In genomic region chr9:62828662-62829086, GRCm38 (mm10) we compare ENCODE assay signal across 8 mouse cellular contexts. TPM values are rescaled to one million over a fixed set of nuclear protein-coding genes. Genes with fewer than 3 reads are reported as not detected.
DNase-seq lines count a peak whose midpoint lies in the region; ATAC-seq and TF ChIP-seq lines count a peak whose summit lies in the region.

No protein-coding gene starts in this region.

- peak; percentile 94 for DNase-seq in gastrocnemius, adult 8-10 months (ENCODE audit: low spot score in 2 of 2)
- DNase-seq in induced T-regulatory cell, adult 2 months (ENCODE audit: low read depth) = peak; percentile 95
- DNase-seq in left cerebral cortex, adult 9 months (ENCODE audit: low spot score in 2 of 2) = peak; percentile 89 to 95
- DNase-seq in right cerebral cortex, postnatal 14 days = peak; percentile 94
- peak; percentile 92 to 96 for DNase-seq in urinary bladder, postnatal 36 days (ENCODE audit: low spot score in 2 of 2)

- TF ChIP-seq CTCF in cortical plate, adult 2 months (IDR thresholded peaks at IDR 0.05; ENCODE audit: extremely low read depth, insufficient read depth, low read length) = peak; percentile 63

- no peak overlapping the region for H3K27ac ChIP-seq in cortical plate, adult 2 months (ENCODE audit: insufficient read depth, low read length)

- peak overlapping the region; percentile 17 for H3K4me3 ChIP-seq in cortical plate, adult 2 months (ENCODE audit: insufficient read depth, low read length)

- peak; percentile 91 for ATAC-seq in activated CD4-positive, CD25-positive, alpha-beta regulatory T cell, adult 4 months
- peak; percentile 98 for ATAC-seq in megakaryocyte progenitor cell, adult 5-6 weeks (replicated peaks; ENCODE audit: poor library complexity)

- no peaks in the 10 kb centered on the region for H3K4me1 ChIP-seq in cortical plate, adult 2 months (ENCODE audit: control insufficient read depth, insufficient read depth, low read length)

- TF ChIP-seq POLR2A in cortical plate, adult 2 months (IDR thresholded peaks at IDR 0.05; ENCODE audit: extremely low read depth, insufficient read depth, low read length) = peak; percentile 57; the same call in 1 of the 2 replicates

RNA-seq across cellular contexts. Expression of gene Cln6, which starts 9.9 kb away (rescaled TPM):
- 10 to 100 TPM in 1 of 2 experiments, 1 to 10 TPM in 1; 7.8 to 10.3 TPM for polyA plus RNA-seq in activated CD4-positive, CD25-positive, alpha-beta regulatory T cell, adult 4 months (2017; shearing (Covaris generic))
- polyA plus RNA-seq in cortical plate, adult 2 months (2012; rRNA removed) = 15.3 and 15.9 TPM in 2 replicates
- 10 to 100 TPM; 17.1 to 21.8 (median 19.9) TPM for total RNA-seq in gastrocnemius, adult 8-10 months (2022)
- 53.0 and 53.5 TPM in 2 replicates for total RNA-seq in megakaryocyte progenitor cell, adult 5-6 weeks (2015)
- total RNA-seq in megakaryocyte progenitor cell, adult 5-6 weeks (2017) = 22.3 and 25.5 TPM in 2 replicates

RNA-seq across cellular contexts. Expression of gene Fem1b, which starts 16.9 kb away (rescaled TPM):
- polyA plus RNA-seq in activated CD4-positive, CD25-positive, alpha-beta regulatory T cell, adult 4 months (2017; shearing (Covaris generic)) = 1 to 10 TPM; 3.6 TPM
- 41.9 and 42.6 TPM in 2 replicates for polyA plus RNA-seq in cortical plate, adult 2 months (2012; rRNA removed)
- 10 to 100 TPM; 11.7 to 15.2 (median 13.0) TPM for total RNA-seq in gastrocnemius, adult 8-10 months (2022)
- total RNA-seq in megakaryocyte progenitor cell, adult 5-6 weeks (2015) = 28.2 and 31.4 TPM in 2 replicates
- 46.9 and 54.6 TPM in 2 replicates for total RNA-seq in megakaryocyte progenitor cell, adult 5-6 weeks (2017)

RNA-seq across cellular contexts. Expression of gene Calml4, which starts 29.2 kb away (rescaled TPM):
- polyA plus RNA-seq in activated CD4-positive, CD25-positive, alpha-beta regulatory T cell, adult 4 months (2017; shearing (Covaris generic)) = not detected
- polyA plus RNA-seq in cortical plate, adult 2 months (2012; rRNA removed) = 0.98 and 3.5 TPM in 2 replicates
- total RNA-seq in gastrocnemius, adult 8-10 months (2022) = 1 to 10 TPM in 3 of 4 experiments, under 1 TPM in 1; 0.86 to 1.9 (median 1.4) TPM
- 1.4 and 2.1 TPM in 2 replicates for total RNA-seq in megakaryocyte progenitor cell, adult 5-6 weeks (2015)
- total RNA-seq in megakaryocyte progenitor cell, adult 5-6 weeks (2017) = 1.6 and 2.8 TPM in 2 replicates
